ENCODE assay signal across 17 mouse cellular contexts in genomic region chr2:65126141-65126783, GRCm38 (mm10).
DNase-seq lines count a peak whose midpoint lies in the region; ATAC-seq and TF ChIP-seq lines count a peak whose summit lies in the region.
"Had no signal": no experiment of that assay in that cellular context is flagged by ENCODE, and none has a peak within 500 bp of the region (broad histone marks: within the 10 kb centered on the region; RNA-seq: fewer than 3 reads in every experiment).

No protein-coding gene starts in this region.

- no peak for TF ChIP-seq CTCF in brain, embryonic 14.5 days (IDR thresholded peaks at IDR 0.05; ENCODE audit: borderline replicate concordance, extremely low read depth, insufficient read depth, insufficient read length)

- H3K27ac ChIP-seq in hindbrain, embryonic 10.5 days = 0 out of 2 replicates have a peak overlapping the region, but pooled peaks have one; percentile 60
- no peak overlapping the region for H3K27ac ChIP-seq in hindbrain, embryonic 11.5 days (ENCODE audit: low read depth, low read length)
- H3K27ac ChIP-seq in hindbrain, embryonic 13.5 days = peak overlapping the region; percentile 31; the same call in 1 of the 2 replicates
- peak overlapping the region; percentile 57; the same call in 1 of the 2 replicates for H3K27ac ChIP-seq in midbrain, embryonic 14.5 days (replicated peaks; ENCODE audit: low read depth, low read length)
- no peak overlapping the region for H3K27ac ChIP-seq in intestine, embryonic 16.5 days (ENCODE audit: low read length)
- H3K27ac ChIP-seq: embryonic facial prominence, embryonic 12.5 days; liver, embryonic 15.5 days had no signal

- TF ChIP-seq POLR2A in brain, embryonic 14.5 days (IDR thresholded peaks at IDR 0.05; ENCODE audit: borderline replicate concordance, extremely low read depth, insufficient read depth, insufficient read length, poor library complexity, severe bottlenecking) = no peak

- no peaks in the 10 kb centered on the region for H3K9me3 ChIP-seq in hindbrain, embryonic 10.5 days
- no peaks in the 10 kb centered on the region for H3K9me3 ChIP-seq in hindbrain, embryonic 11.5 days (ENCODE audit: control insufficient read depth, low read length)
- H3K9me3 ChIP-seq in hindbrain, embryonic 13.5 days = no peaks in the 10 kb centered on the region
- no peaks in the 10 kb centered on the region for H3K9me3 ChIP-seq in midbrain, embryonic 14.5 days (ENCODE audit: control insufficient read depth, low read length)
- no peaks in the 10 kb centered on the region for H3K9me3 ChIP-seq in intestine, embryonic 16.5 days (ENCODE audit: control insufficient read depth, low read length)
- H3K9me3 ChIP-seq: liver, embryonic 15.5 days had no signal

- no peaks in the 10 kb centered on the region for H3K36me3 ChIP-seq in hindbrain, embryonic 10.5 days
- H3K36me3 ChIP-seq in hindbrain, embryonic 11.5 days (ENCODE audit: control insufficient read depth, insufficient read depth, low read length) = no peaks in the 10 kb centered on the region
- H3K36me3 ChIP-seq in hindbrain, embryonic 13.5 days = no peaks in the 10 kb centered on the region
- no peaks in the 10 kb centered on the region for H3K36me3 ChIP-seq in midbrain, embryonic 14.5 days (ENCODE audit: control insufficient read depth, insufficient read depth, low read length)
- H3K36me3 ChIP-seq in intestine, embryonic 16.5 days (ENCODE audit: control insufficient read depth, insufficient read depth, low read length) = peaks cover 4% of the 10 kb centered on the region
- H3K36me3 ChIP-seq: embryonic facial prominence, embryonic 12.5 days; liver, embryonic 15.5 days had no signal

- no peak for DNase-seq in hindbrain, embryonic 10.5 days (ENCODE audit: low spot score)
- no peak for DNase-seq in hindbrain, embryonic 11.5 days (ENCODE audit: low spot score)
- peak; percentile 73 for DNase-seq in brain, embryonic 14.5 days (ENCODE audit: low read depth)
- DNase-seq in midbrain, embryonic 14.5 days = peak; percentile 50
- DNase-seq in gastrocnemius, adult 18-20 months (ENCODE audit: low spot score) = no peak
- DNase-seq: adrenal gland, adult 2 months; cerebellum, adult 11 months had no signal

- 0 out of 2 replicates have a peak, but pooled peaks cover 3% of the 10 kb centered on the region for H3K4me1 ChIP-seq in hindbrain, embryonic 10.5 days (replicated peaks)
- H3K4me1 ChIP-seq in hindbrain, embryonic 11.5 days (replicated peaks; ENCODE audit: control insufficient read depth, insufficient read depth, low read length) = no peaks in the 10 kb centered on the region
- H3K4me1 ChIP-seq in hindbrain, embryonic 13.5 days (replicated peaks) = 0 out of 2 replicates have a peak, but pooled peaks cover 4% of the 10 kb centered on the region
- peaks cover 12% of the 10 kb centered on the region for H3K4me1 ChIP-seq in midbrain, embryonic 14.5 days (ENCODE audit: control insufficient read depth, insufficient read depth, low read length)
- H3K4me1 ChIP-seq in intestine, embryonic 16.5 days (ENCODE audit: control insufficient read depth, insufficient read depth, low read length) = no peaks in the 10 kb centered on the region
- H3K4me1 ChIP-seq: embryonic facial prominence, embryonic 12.5 days; liver, embryonic 15.5 days; megakaryocyte, embryonic 14.5 days had no signal

- no peak overlapping the region for H3K4me3 ChIP-seq in hindbrain, embryonic 10.5 days
- no peak overlapping the region for H3K4me3 ChIP-seq in hindbrain, embryonic 11.5 days (ENCODE audit: low read depth, low read length)
- H3K4me3 ChIP-seq in hindbrain, embryonic 13.5 days = no peak overlapping the region
- no peak overlapping the region for H3K4me3 ChIP-seq in midbrain, embryonic 14.5 days (replicated peaks; ENCODE audit: low read depth, low read length)
- no peak overlapping the region for H3K4me3 ChIP-seq in intestine, embryonic 16.5 days (ENCODE audit: low read length)
- H3K4me3 ChIP-seq: embryonic facial prominence, embryonic 12.5 days; heart, embryonic 12.5 days; liver, embryonic 15.5 days; megakaryocyte, embryonic 14.5 days had no signal

- H3K9ac ChIP-seq in hindbrain, embryonic 11.5 days (ENCODE audit: low read depth, low read length) = no peak overlapping the region
- no peak overlapping the region for H3K9ac ChIP-seq in hindbrain, embryonic 13.5 days
- no peak overlapping the region for H3K9ac ChIP-seq in midbrain, embryonic 14.5 days (replicated peaks; ENCODE audit: low read length)
- H3K9ac ChIP-seq in intestine, embryonic 16.5 days (ENCODE audit: low read depth, low read length) = no peak overlapping the region
- H3K9ac ChIP-seq: embryonic facial prominence, embryonic 12.5 days; heart, embryonic 12.5 days; liver, embryonic 15.5 days had no signal

- no peak for ATAC-seq in hindbrain, embryonic 11.5 days (ENCODE audit: low FRiP score)
- ATAC-seq in hindbrain, embryonic 13.5 days (ENCODE audit: low FRiP score) = no peak
- ATAC-seq in midbrain, embryonic 14.5 days (ENCODE audit: low FRiP score, low TSS enrichment) = peak; percentile 48; the same call in 1 of the 2 replicates
- no peak for ATAC-seq in monocyte, adult 5-6 weeks (replicated peaks; ENCODE audit: insufficient number of reproducible peaks, low FRiP score, low TSS enrichment, poor library complexity, severe bottlenecking)
- ATAC-seq in intestine, embryonic 16.5 days = no peak
- ATAC-seq: CD4-positive, CD25-positive, alpha-beta regulatory T cell, adult 4 months; intestine, postnatal 0 days; Patski had no signal

- 75% methylated on average over 12 of the region's 12 CpGs for WGBS in hindbrain, embryonic 10.5 days
- WGBS in hindbrain, embryonic 11.5 days = 69% methylated on average over 12 of the region's 12 CpGs
- 44% methylated on average over 12 of the region's 12 CpGs for WGBS in hindbrain, embryonic 13.5 days
- WGBS in midbrain, embryonic 14.5 days = 25% methylated on average over 12 of the region's 12 CpGs
- WGBS in intestine, embryonic 16.5 days = 61% methylated on average over 12 of the region's 12 CpGs

- no peaks in the 10 kb centered on the region for H3K27me3 ChIP-seq in hindbrain, embryonic 10.5 days (ENCODE audit: insufficient read depth, poor library complexity, severe bottlenecking)
- H3K27me3 ChIP-seq in hindbrain, embryonic 11.5 days (ENCODE audit: control insufficient read depth, insufficient read depth, low read length) = no peaks in the 10 kb centered on the region
- H3K27me3 ChIP-seq in hindbrain, embryonic 13.5 days = no peaks in the 10 kb centered on the region
- no peaks in the 10 kb centered on the region for H3K27me3 ChIP-seq in midbrain, embryonic 14.5 days (ENCODE audit: control insufficient read depth, insufficient read depth, low read length)
- no peaks in the 10 kb centered on the region for H3K27me3 ChIP-seq in intestine, embryonic 16.5 days (replicated peaks; ENCODE audit: control insufficient read depth, insufficient read depth, low read length)
- H3K27me3 ChIP-seq: embryonic facial prominence, embryonic 12.5 days; heart, embryonic 12.5 days; liver, embryonic 15.5 days; megakaryocyte, embryonic 14.5 days; Patski had no signal

- no peak overlapping the region for H3K4me2 ChIP-seq in hindbrain, embryonic 11.5 days (replicated peaks; ENCODE audit: low read depth, low read length)
- H3K4me2 ChIP-seq in hindbrain, embryonic 13.5 days = no peak overlapping the region
- H3K4me2 ChIP-seq in midbrain, embryonic 14.5 days (ENCODE audit: low read length) = peak overlapping the region; percentile 31
- no peak overlapping the region for H3K4me2 ChIP-seq in intestine, embryonic 16.5 days (ENCODE audit: low read depth, low read length)
- H3K4me2 ChIP-seq: embryonic facial prominence, embryonic 12.5 days; heart, embryonic 12.5 days; liver, embryonic 15.5 days had no signal

Comparison
In these comparisons a context has a peak if more than half of its experiments do, and no peak if none do; other contexts are left out.
1. H3K27ac ChIP-seq: peak in hindbrain, embryonic 10.5 days (single experiment), hindbrain, embryonic 13.5 days (single experiment) and midbrain, embryonic 14.5 days (single experiment); none in hindbrain, embryonic 11.5 days (single experiment) and intestine, embryonic 16.5 days (single experiment).
2. DNase-seq: peak in brain, embryonic 14.5 days (single experiment) and midbrain, embryonic 14.5 days (single experiment); none in hindbrain, embryonic 10.5 days (single experiment), hindbrain, embryonic 11.5 days (single experiment) and gastrocnemius, adult 18-20 months (single experiment).